Mouse (Mus musculus): ENCODE data around the gene Arhgap31. TPM values are rescaled to one million over a fixed set of nuclear protein-coding genes. Genes with fewer than 3 reads are reported as not detected.

The Arhgap31 gene
- total RNA-seq, 2 experiments from 2014 or later, result 2.3 to 2.7 TPM

GRCm38 (mm10) chr16:38563516-38563915 lies 149.6 kb downstream of the Arhgap31 start:
- ATAC-seq (replicated peaks; ENCODE audit: low FRiP score, poor library complexity, severe bottlenecking), result no peak

- peak; percentile 70 for ATAC-seq (replicated peaks; ENCODE audit: low FRiP score, poor library complexity, severe bottlenecking)
These were observed 150.1 kb downstream of the Arhgap31 start for GRCm38 (mm10) chr16:38562968-38563327.

- peak; percentile 99 for ATAC-seq (replicated peaks; ENCODE audit: low FRiP score, poor library complexity, severe bottlenecking)
These were observed 150.7 kb downstream of the Arhgap31 start for GRCm38 (mm10) chr16:38562131-38562967.

GRCm38 (mm10) chr16:38558221-38558748 lies 154.8 kb downstream of the Arhgap31 start, which contains the start of gene Tmem39a:
Gene Tmem39a (plus strand): TSS chr16:38558698.
- ATAC-seq (replicated peaks; ENCODE audit: low FRiP score, poor library complexity, severe bottlenecking), result no peak

- ATAC-seq (replicated peaks; ENCODE audit: low FRiP score, poor library complexity, severe bottlenecking), result no peak
These were observed 157.1 kb downstream of the Arhgap31 start for GRCm38 (mm10) chr16:38555988-38556387.

- ATAC-seq (replicated peaks; ENCODE audit: low FRiP score, poor library complexity, severe bottlenecking), result peak; percentile 88
These were observed 163.3 kb downstream of the Arhgap31 start, which contains the start of gene Poglut1 for GRCm38 (mm10) chr16:38549479-38550396. Gene Poglut1 (minus strand): TSS chr16:38550258.

Other genes starting within 250 kb of the Arhgap31 start
- gene Timmdc1, start 190.6 kb downstream of the Arhgap31 start, total RNA-seq (2015; ENCODE audit: low replicate concordance), result 1.5 and 3.6 TPM in 2 replicates
- 3.8 and 12.4 TPM in 2 replicates for gene Timmdc1, start 190.6 kb downstream of the Arhgap31 start, total RNA-seq (2017; ENCODE audit: low replicate concordance)
- 7.3 and 8.5 TPM in 2 replicates for gene Poglut1, start 163.0 kb downstream of the Arhgap31 start, total RNA-seq (2015; ENCODE audit: low replicate concordance)
- gene Poglut1, start 163.0 kb downstream of the Arhgap31 start, total RNA-seq (2017; ENCODE audit: low replicate concordance), result 3.2 and 3.6 TPM in 2 replicates
- 16.1 and 24.2 TPM in 2 replicates for gene Tmem39a, start 154.6 kb downstream of the Arhgap31 start, total RNA-seq (2015; ENCODE audit: low replicate concordance)
- 15.8 and 26.2 TPM in 2 replicates for gene Tmem39a, start 154.6 kb downstream of the Arhgap31 start, total RNA-seq (2017; ENCODE audit: low replicate concordance)
- 7.7 and 19.4 TPM in 2 replicates for gene B4galt4, start 29.0 kb upstream of the Arhgap31 start, total RNA-seq (2015; ENCODE audit: low replicate concordance)
- 4.4 and 7.4 TPM in 2 replicates for gene B4galt4, start 29.0 kb upstream of the Arhgap31 start, total RNA-seq (2017; ENCODE audit: low replicate concordance)
- gene Upk1b, start 87.1 kb upstream of the Arhgap31 start, total RNA-seq (2015; ENCODE audit: low replicate concordance), result not detected in 2 replicates
- gene Upk1b, start 87.1 kb upstream of the Arhgap31 start, total RNA-seq (2017; ENCODE audit: low replicate concordance), result not detected in 2 replicates
- gene 4930435E12Rik, start 115.5 kb upstream of the Arhgap31 start, total RNA-seq (2015; ENCODE audit: low replicate concordance), result not detected in 2 replicates
- gene 4930435E12Rik, start 115.5 kb upstream of the Arhgap31 start, total RNA-seq (2017; ENCODE audit: low replicate concordance), result not detected in 2 replicates
- not detected in 2 replicates for gene Igsf11, start 179.4 kb upstream of the Arhgap31 start, total RNA-seq (2015; ENCODE audit: low replicate concordance)
- not detected in 2 replicates for gene Igsf11, start 179.4 kb upstream of the Arhgap31 start, total RNA-seq (2017; ENCODE audit: low replicate concordance)

Data from erythroblast, adult 5-6 weeks (primary cell).